Mouse (Mus musculus) liver, embryonic 14.5 days (tissue): ENCODE measurements around the gene Rora.

ENCODE experiments used
- CTCF ChIP-seq: IDR thresholded peaks from 2 replicates; pipeline ENCODE4 v1.5.1; 2016; ENCODE audit warnings: antibody characterized with exemption, low read depth, control low read depth
- EP300 ChIP-seq: IDR thresholded peaks from 2 replicates; pipeline ENCODE4 v1.6.1; 2016; ENCODE audit warnings: antibody characterized with exemption, low read depth

DNA sequence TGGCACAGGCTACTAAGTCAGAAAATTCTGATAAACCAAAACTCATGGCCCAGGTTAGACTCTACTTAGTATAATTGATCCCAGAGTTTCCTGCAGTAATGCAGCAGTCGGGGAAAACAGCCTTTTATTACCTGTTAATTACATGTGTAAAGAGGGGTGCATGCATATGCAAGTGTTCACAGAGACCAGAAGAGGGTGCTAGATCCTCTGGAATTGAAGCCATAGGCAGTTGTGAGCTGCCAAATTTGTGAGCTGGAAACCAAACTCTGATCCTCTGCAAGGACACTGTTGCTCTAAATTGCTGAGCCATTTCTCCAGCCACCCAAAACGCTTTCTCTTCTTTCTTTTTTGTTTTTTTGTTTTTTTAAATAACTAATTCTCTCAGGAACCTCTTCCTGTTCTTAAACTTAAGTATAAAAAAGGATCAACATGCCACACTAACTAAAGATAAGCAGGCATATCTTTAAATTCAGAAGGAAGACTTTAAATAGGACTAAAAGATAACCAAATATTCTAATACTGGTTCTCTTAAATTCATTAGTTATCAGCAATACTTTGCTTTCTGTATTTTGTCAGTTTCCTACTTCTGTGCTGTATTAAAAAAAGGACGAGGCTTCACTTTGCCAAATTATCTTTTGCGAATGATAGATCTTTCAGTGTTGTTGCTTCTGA lies 723.5 kb downstream of the Rora start:
- TF ChIP-seq CTCF (peak; percentile 24; the same call in 1 of the 2 replicates), EP300 (no peak)
